Mouse (Mus musculus): ENCODE measurements around the gene Zfp202.

DNA sequence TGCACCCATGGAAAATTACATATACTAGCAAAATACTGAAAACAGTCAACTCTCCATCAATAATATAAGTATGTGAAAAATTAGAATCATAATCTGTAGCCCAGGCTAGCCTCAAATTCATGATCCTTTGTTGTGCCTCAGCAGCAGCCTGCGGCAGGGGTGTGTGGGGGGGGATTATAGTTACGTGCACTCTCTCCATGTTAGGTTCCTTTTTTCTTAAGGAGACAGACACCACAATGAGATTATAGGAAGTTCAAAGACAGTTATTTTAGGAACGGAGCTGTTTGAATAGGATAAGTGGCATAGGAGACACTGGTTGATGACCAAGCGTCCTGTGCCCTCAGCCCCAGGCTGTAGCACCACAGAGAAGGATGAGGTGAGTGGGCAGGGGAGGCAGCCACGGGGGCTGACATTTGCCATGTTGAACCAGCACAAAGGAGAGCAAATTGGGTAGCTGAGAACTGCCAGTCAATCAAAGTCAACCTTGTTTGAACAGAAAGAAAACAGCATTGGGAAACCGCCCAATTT lies 36.8 kb downstream of the Zfp202 start:
- no peak for TF ChIP-seq HCFC1 (IDR thresholded peaks at IDR 0.05; ENCODE audit: borderline replicate concordance, insufficient read depth, low read length)
- no peak for TF ChIP-seq ZNF384 (IDR thresholded peaks at IDR 0.05; ENCODE audit: low read depth, low read length)
- TF ChIP-seq CHD2 (IDR thresholded peaks at IDR 0.05; ENCODE audit: low read depth, low read length) = no peak
- no peak for TF ChIP-seq MAFK (IDR thresholded peaks at IDR 0.05; ENCODE audit: insufficient read depth, low read depth, low read length)
